Mouse (Mus musculus) C2C12 (cell line): ENCODE data around the gene Cpsf7. TPM values are rescaled to one million over a fixed set of nuclear protein-coding genes. Genes with fewer than 3 reads are reported as not detected.

Experiments
- H3K27me3 ChIP-seq: one replicate; pipeline ENCODE4 v1.6.1; 2011; ENCODE audit not compliant: control insufficient read depth, insufficient read depth, insufficient read length
- H3K36me3 ChIP-seq: one replicate; pipeline ENCODE4 v1.6.1; 2011; ENCODE audit not compliant: control insufficient read depth, insufficient read depth
- H3K4me3 ChIP-seq: one replicate; pipeline ENCODE4 v1.5.1; 2011; ENCODE audit warnings: mild to moderate bottlenecking, control low read depth; ENCODE audit not compliant: poor library complexity, insufficient read depth, severe bottlenecking
- H3K79me2 ChIP-seq: one replicate; pipeline ENCODE4 v1.6.1; 2011; ENCODE audit not compliant: control insufficient read depth, insufficient read depth
- H3K79me3 ChIP-seq: one replicate; pipeline ENCODE4 v1.6.1; 2011; ENCODE audit warnings: low read depth, control low read depth
- H3ac ChIP-seq: one replicate; pipeline ENCODE3; 2011; ENCODE audit warnings: low read depth; ENCODE audit not compliant: control insufficient read depth, insufficient read length
- CEBPB ChIP-seq: IDR thresholded peaks from one replicate; pipeline ENCODE4 v1.6.1; 2011; ENCODE audit warnings: low read depth, mild to moderate bottlenecking, control low read depth, moderate library complexity
- CTCF ChIP-seq: IDR thresholded peaks from one replicate; pipeline ENCODE4 v1.5.1; 2011; ENCODE audit not compliant: control insufficient read depth, insufficient read depth, insufficient read length
- FOSL1 ChIP-seq: IDR thresholded peaks from one replicate; pipeline ENCODE4 v1.8.0; 2011; ENCODE audit warnings: mild to moderate bottlenecking, low read length; ENCODE audit not compliant: poor library complexity, insufficient read depth, severe bottlenecking
- MAX ChIP-seq: IDR thresholded peaks from one replicate; pipeline ENCODE4 v1.6.1; 2011; ENCODE audit warnings: mild to moderate bottlenecking, control low read depth
- MYOD1 ChIP-seq: IDR thresholded peaks from one replicate; pipeline ENCODE4 v1.6.1; 2011; ENCODE audit warnings: low read depth; ENCODE audit not compliant: control insufficient read depth, insufficient read length
- MYOG ChIP-seq: IDR thresholded peaks from one replicate; pipeline ENCODE4 v1.6.1; 2011; ENCODE audit not compliant: control insufficient read depth, insufficient read length; ENCODE audit errors: extremely low read depth
- USF1 ChIP-seq: IDR thresholded peaks from one replicate; pipeline ENCODE4 v1.6.1; 2011; ENCODE audit warnings: low read depth, mild to moderate bottlenecking, control low read depth, moderate library complexity
- polyA plus RNA-seq: library from polyadenylated mRNA; unstranded; fragments of >200 nt; fragmentation: generic; extraction: Trizol; gene quantifications from one replicate; pipeline ENCODE4 v1.2.1, GENCODE M21; 2012; ENCODE audit warnings: missing spikeins

The Cpsf7 gene
- polyA plus RNA-seq, 1 experiment = 26.5 TPM

- no peak for TF ChIP-seq CEBPB
- TF ChIP-seq CTCF = no peak
- no peak for TF ChIP-seq FOSL1
- TF ChIP-seq MYOG = no peak
- peaks cover 27% of the 10 kb centered on the region for H3K79me2 ChIP-seq
- no peak overlapping the region for H3K4me3 ChIP-seq
- peaks cover 19% of the 10 kb centered on the region for H3K36me3 ChIP-seq
- no peak overlapping the region for H3ac ChIP-seq
- H3K27me3 ChIP-seq = no peaks in the 10 kb centered on the region
- peaks cover 14% of the 10 kb centered on the region for H3K79me3 ChIP-seq
These were observed 55.7 kb downstream of the Cpsf7 start for GRCm38 (mm10) chr19:10580761-10581160.

GRCm38 (mm10) chr19:10581984-10582383 is 56.9 kb downstream of the Cpsf7 start:
- TF ChIP-seq MYOD1 (no peak), FOSL1 (no peak), MYOG (no peak), MAX (no peak), CTCF (no peak), USF1 (no peak), CEBPB (no peak)
- peaks cover 18% of the 10 kb centered on the region for H3K79me2 ChIP-seq
- H3K27me3 ChIP-seq = no peaks in the 10 kb centered on the region
- H3K4me3 ChIP-seq = no peak overlapping the region
- peaks cover 19% of the 10 kb centered on the region for H3K36me3 ChIP-seq
- H3K79me3 ChIP-seq = peaks cover 9% of the 10 kb centered on the region
- no peak overlapping the region for H3ac ChIP-seq

- H3K79me2 ChIP-seq = peaks cover 4% of the 10 kb centered on the region
- H3K79me3 ChIP-seq = peaks cover 2% of the 10 kb centered on the region
- H3K36me3 ChIP-seq = peaks cover 26% of the 10 kb centered on the region
- TF ChIP-seq CEBPB = no peak
- TF ChIP-seq MYOG = no peak
- TF ChIP-seq USF1 = no peak
- no peak for TF ChIP-seq MAX
- no peak for TF ChIP-seq FOSL1
- no peak for TF ChIP-seq CTCF
- no peak for TF ChIP-seq MYOD1
- H3K27me3 ChIP-seq = no peaks in the 10 kb centered on the region
- no peak overlapping the region for H3K4me3 ChIP-seq
- H3ac ChIP-seq = no peak overlapping the region
These were observed 58.6 kb downstream of the Cpsf7 start for GRCm38 (mm10) chr19:10583550-10584146.

GRCm38 (mm10) chr19:10585112-10585511 is 60.0 kb downstream of the Cpsf7 start:
- Histone ChIP-seq H3K36me3 (peaks cover 31% of the 10 kb centered on the region), H3K27me3 (no peaks in the 10 kb centered on the region), H3K4me3 (no peak overlapping the region), H3ac (no peak overlapping the region), H3K79me3 (no peaks in the 10 kb centered on the region), H3K79me2 (no peaks in the 10 kb centered on the region)
- TF ChIP-seq MYOD1 = no peak
- TF ChIP-seq USF1 = no peak
- no peak for TF ChIP-seq CTCF

- Histone ChIP-seq H3K4me3 (no peak overlapping the region), H3ac (no peak overlapping the region), H3K79me2 (no peaks in the 10 kb centered on the region), H3K79me3 (no peaks in the 10 kb centered on the region), H3K27me3 (no peaks in the 10 kb centered on the region), H3K36me3 (peaks cover 33% of the 10 kb centered on the region)
- TF ChIP-seq CEBPB (no peak), MYOD1 (no peak), USF1 (no peak), MYOG (no peak), CTCF (no peak), FOSL1 (no peak), MAX (no peak)
These were observed 62.2 kb downstream of the Cpsf7 start for GRCm38 (mm10) chr19:10587231-10587630.

GRCm38 (mm10) chr19:10589127-10589857 is 64.2 kb downstream of the Cpsf7 start:
- no peak overlapping the region for H3K4me3 ChIP-seq
- TF ChIP-seq MYOG = no peak
- TF ChIP-seq MAX = no peak
- TF ChIP-seq USF1 = no peak
- no peak for TF ChIP-seq CEBPB
- no peak for TF ChIP-seq FOSL1
- TF ChIP-seq MYOD1 = no peak
- no peak for TF ChIP-seq CTCF
- H3K36me3 ChIP-seq = peaks cover 40% of the 10 kb centered on the region
- H3K79me2 ChIP-seq = no peaks in the 10 kb centered on the region
- H3ac ChIP-seq = no peak overlapping the region
- H3K79me3 ChIP-seq = no peaks in the 10 kb centered on the region
- H3K27me3 ChIP-seq = no peaks in the 10 kb centered on the region
